ENCODE assay signal across 11 mouse cellular contexts in the genomic region with DNA sequence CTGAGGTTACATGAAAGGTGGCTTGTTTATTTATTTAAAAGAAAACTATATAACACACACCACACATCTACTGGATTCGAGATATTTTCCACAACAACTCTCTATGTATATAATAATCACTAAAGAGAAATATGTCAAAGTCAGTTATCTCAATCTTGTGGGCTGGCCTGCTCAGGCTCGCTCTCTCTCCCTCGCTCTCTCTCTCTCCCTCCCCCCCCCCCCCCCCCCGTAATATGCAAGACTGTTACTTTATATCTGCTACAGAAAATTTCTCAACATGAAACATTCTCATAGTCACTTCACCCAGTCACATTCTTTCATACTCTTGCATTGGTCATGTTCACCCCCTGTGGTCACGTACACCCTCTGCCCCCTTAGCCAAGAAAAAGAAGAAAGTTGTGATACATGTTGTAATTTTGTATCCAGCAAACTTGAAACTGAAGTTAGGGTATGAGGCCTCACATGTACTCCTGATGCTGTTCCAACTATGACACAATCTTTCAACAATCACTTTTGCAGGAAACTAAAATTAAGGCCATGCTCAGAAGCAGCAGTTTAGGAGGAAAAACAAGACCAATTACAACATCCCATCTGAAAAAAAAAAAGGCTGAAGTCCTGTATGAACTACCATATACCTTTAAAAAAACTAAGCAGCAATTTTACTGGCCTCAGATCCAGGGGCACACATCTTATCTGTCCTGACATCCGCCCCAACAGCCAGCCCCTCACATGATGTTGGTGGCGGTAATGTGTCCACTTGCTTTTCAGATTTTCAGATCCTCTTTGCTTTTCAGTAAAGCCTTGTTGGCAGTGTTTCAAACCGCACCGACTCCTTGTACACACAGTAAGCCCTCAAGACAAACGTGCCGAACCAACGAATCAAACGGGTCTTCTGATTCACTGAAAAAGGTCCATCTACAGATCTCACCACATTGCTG. TPM values are rescaled to one million over a fixed set of nuclear protein-coding genes. Genes with fewer than 3 reads are reported as not detected.
DNase-seq lines count a peak whose midpoint lies in the region; ATAC-seq and TF ChIP-seq lines count a peak whose summit lies in the region.
"Had no signal": no experiment of that assay in that cellular context is flagged by ENCODE, and none has a peak within 500 bp of the region (broad histone marks: within the 10 kb centered on the region; RNA-seq: fewer than 3 reads in every experiment).

No protein-coding gene starts in this region.

- no peaks in the 10 kb centered on the region for H3K27me3 ChIP-seq in heart, embryonic 12.5 days (replicated peaks)
- H3K27me3 ChIP-seq in C2C12 (ENCODE audit: control insufficient read depth, insufficient read depth, insufficient read length) = no peaks in the 10 kb centered on the region
- H3K27me3 ChIP-seq: liver, embryonic 13.5 days had no signal

- no peak overlapping the region for H3K27ac ChIP-seq in heart, embryonic 12.5 days (ENCODE audit: poor library complexity, severe bottlenecking)
- H3K27ac ChIP-seq: hindbrain, embryonic 10.5 days; liver, embryonic 13.5 days had no signal

- H3K79me2 ChIP-seq in C2C12 (ENCODE audit: control insufficient read depth, insufficient read depth) = peaks cover 88% of the 10 kb centered on the region

- TF ChIP-seq CTCF in C2C12 (IDR thresholded peaks at IDR 0.05; ENCODE audit: control insufficient read depth, insufficient read depth, insufficient read length) = no peak

- no peak for ATAC-seq in heart, embryonic 12.5 days (ENCODE audit: insufficient number of reproducible peaks, low FRiP score)

- H3K4me3 ChIP-seq in heart, embryonic 12.5 days = no peak overlapping the region
- H3K4me3 ChIP-seq in C2C12 (ENCODE audit: insufficient read depth, poor library complexity, severe bottlenecking) = no peak overlapping the region
- H3K4me3 ChIP-seq: hindbrain, embryonic 10.5 days; liver, embryonic 13.5 days had no signal

- H3K36me3 ChIP-seq in heart, embryonic 12.5 days = no peaks in the 10 kb centered on the region
- H3K36me3 ChIP-seq in C2C12 (ENCODE audit: control insufficient read depth, insufficient read depth) = no peaks in the 10 kb centered on the region
- H3K36me3 ChIP-seq: hindbrain, embryonic 10.5 days; liver, embryonic 13.5 days had no signal

- WGBS in heart, embryonic 12.5 days = 58% methylated on average over 13 of the region's 13 CpGs

- H3ac ChIP-seq in C2C12 (ENCODE audit: control insufficient read depth, insufficient read length, low read depth) = no peak overlapping the region

- peaks cover 34% of the 10 kb centered on the region for H3K79me3 ChIP-seq in C2C12 (ENCODE audit: low read depth)

- no peaks in the 10 kb centered on the region for H3K9me3 ChIP-seq in heart, embryonic 12.5 days (replicated peaks)
- H3K9me3 ChIP-seq: hindbrain, embryonic 10.5 days; liver, embryonic 13.5 days had no signal

- DNase-seq in heart, adult 11 months = peak; percentile 97
- peak; percentile 74 for DNase-seq in fibroblast of lung, adult 2 months (ENCODE audit: low read depth)
- DNase-seq in lung, postnatal 10 days = peak; percentile 52
- no peak for DNase-seq in embryo, embryonic 10 days (ENCODE audit: low spot score)
- DNase-seq in spleen, adult 12 weeks (ENCODE audit: low spot score) = no peak
- no peak for DNase-seq in left cerebral cortex, adult 11 months (ENCODE audit: low spot score)
- DNase-seq: cerebellum, adult 11-12 months; liver, embryonic 13.5 days had no signal

- H3K4me1 ChIP-seq in heart, embryonic 12.5 days (replicated peaks) = peaks cover 36% of the 10 kb centered on the region

- H3K9ac ChIP-seq in heart, embryonic 12.5 days = no peak overlapping the region
- H3K9ac ChIP-seq: liver, embryonic 13.5 days had no signal

- no peak overlapping the region for H3K4me2 ChIP-seq in heart, embryonic 12.5 days
- H3K4me2 ChIP-seq: liver, embryonic 13.5 days had no signal

TF ChIP-seq in C2C12, 6 proteins besides CTCF, POLR2A, EP300 and RAD21:
- TF ChIP-seq MYOD1 (IDR thresholded peaks at IDR 0.05; ENCODE audit: control insufficient read depth, insufficient read length, low read depth) = no peak
- no peak for TF ChIP-seq MAX (IDR thresholded peaks at IDR 0.05)
- TF ChIP-seq MYOG (IDR thresholded peaks at IDR 0.05; ENCODE audit: control insufficient read depth, extremely low read depth, insufficient read length) = no peak
- no peak for TF ChIP-seq FOSL1 (IDR thresholded peaks at IDR 0.05; ENCODE audit: insufficient read depth, low read length, poor library complexity, severe bottlenecking)
- TF ChIP-seq CEBPB (IDR thresholded peaks at IDR 0.05; ENCODE audit: low read depth) = no peak
- peak; percentile 33 for TF ChIP-seq USF1 (IDR thresholded peaks at IDR 0.05; ENCODE audit: low read depth)

RNA-seq across cellular contexts. Expression of a gene that starts 52.6 kb away (rescaled TPM):
- polyA plus RNA-seq in heart, embryonic 12.5 days (2016; fragmentation: Nextera tagmentation; extraction: Ambion mirVana) = 8.5 and 9.2 TPM in 2 replicates
- polyA plus RNA-seq in C2C12 (2012; fragmentation: generic; extraction: Trizol) = 5.6 TPM

Comparison
In these comparisons a context has a peak if more than half of its experiments do, and no peak if none do; other contexts are left out.
1. DNase-seq: peak in heart, adult 11 months (single experiment), fibroblast of lung, adult 2 months (single experiment) and lung, postnatal 10 days (single experiment); none in embryo, embryonic 10 days (single experiment), spleen, adult 12 weeks (single experiment) and left cerebral cortex, adult 11 months (single experiment).